Mouse (Mus musculus) heart, postnatal 0 days (tissue): Measurements from ENCODE around the gene Hs2st1.

Experiments used
- CTCF ChIP-seq: IDR thresholded peaks from 2 replicates; pipeline ENCODE4 v1.5.1; 2016; ENCODE audit warnings: antibody characterized with exemption, control low read depth, low read depth
- EP300 ChIP-seq: IDR thresholded peaks from 2 replicates; pipeline ENCODE4 v1.6.1; 2016; ENCODE audit warnings: antibody characterized with exemption, low read depth

GRCm38 (mm10) chr3:144570816-144571487 is 971 bp upstream of the Hs2st1 start:
- TF ChIP-seq CTCF (no peak), EP300 (no peak)
